Mouse (Mus musculus): ENCODE results near the gene Ms4a12. TPM values are rescaled to one million over a fixed set of nuclear protein-coding genes. Genes with fewer than 3 reads are reported as not detected.

The Ms4a12 gene
- polyA plus RNA-seq, 1 experiment, result not detected

GRCm38 (mm10) chr19:11261522-11261921 is 29.3 kb upstream of the Ms4a12 start:
- Histone ChIP-seq H3K4me1 (ENCODE audit: control insufficient read depth, insufficient read depth, low read length) (no peaks in the 10 kb centered on the region), H3K36me3 (ENCODE audit: control insufficient read depth, insufficient read depth, low read length) (no peaks in the 10 kb centered on the region), H3K4me3 (ENCODE audit: insufficient read depth, low read depth, low read length) (no peak overlapping the region), H3K27ac (ENCODE audit: insufficient read depth, low read depth, low read length) (no peak overlapping the region), H3K27me3 (replicated peaks; ENCODE audit: control insufficient read depth, insufficient read depth, low read length) (no peaks in the 10 kb centered on the region; the same call in 1 of the 2 replicates)
- whole genome bisulfite sequencing, result 78% methylated on average over 2 of the region's 2 CpGs
- no peak for TF ChIP-seq POLR2A (IDR thresholded peaks at IDR 0.05; ENCODE audit: low read depth, low read length)
- no peak for TF ChIP-seq CTCF (conservative IDR thresholded peaks at IDR 0.05; ENCODE audit: insufficient read depth, insufficient read length, low read depth, low read length)
- DNase-seq, result no peak

GRCm38 (mm10) chr19:11244230-11244629 is 12.0 kb upstream of the Ms4a12 start:
- Histone ChIP-seq H3K36me3 (ENCODE audit: control insufficient read depth, insufficient read depth, low read length) (no peaks in the 10 kb centered on the region), H3K4me3 (ENCODE audit: insufficient read depth, low read depth, low read length) (no peak overlapping the region), H3K27me3 (replicated peaks; ENCODE audit: control insufficient read depth, insufficient read depth, low read length) (no peaks in the 10 kb centered on the region), H3K27ac (ENCODE audit: insufficient read depth, low read depth, low read length) (no peak overlapping the region), H3K4me1 (ENCODE audit: control insufficient read depth, insufficient read depth, low read length) (no peaks in the 10 kb centered on the region)
- DNase-seq, result peak; percentile 8
- TF ChIP-seq CTCF (conservative IDR thresholded peaks at IDR 0.05; ENCODE audit: insufficient read depth, insufficient read length, low read depth, low read length) (no peak), POLR2A (IDR thresholded peaks at IDR 0.05; ENCODE audit: low read depth, low read length) (no peak)

GRCm38 (mm10) chr19:11242560-11242959 is 10.3 kb upstream of the Ms4a12 start:
- H3K27me3 ChIP-seq (replicated peaks; ENCODE audit: control insufficient read depth, insufficient read depth, low read length), result no peaks in the 10 kb centered on the region
- no peaks in the 10 kb centered on the region for H3K4me1 ChIP-seq (ENCODE audit: control insufficient read depth, insufficient read depth, low read length)
- DNase-seq, result no peak
- H3K27ac ChIP-seq (ENCODE audit: insufficient read depth, low read depth, low read length), result no peak overlapping the region
- 60% methylated on average over 5 of the region's 5 CpGs for WGBS
- H3K36me3 ChIP-seq (ENCODE audit: control insufficient read depth, insufficient read depth, low read length), result no peaks in the 10 kb centered on the region
- TF ChIP-seq POLR2A (IDR thresholded peaks at IDR 0.05; ENCODE audit: low read depth, low read length), result no peak
- H3K4me3 ChIP-seq (ENCODE audit: insufficient read depth, low read depth, low read length), result no peak overlapping the region

- no peak for DNase-seq
- no peak for TF ChIP-seq POLR2A (IDR thresholded peaks at IDR 0.05; ENCODE audit: low read depth, low read length)
- no peak for TF ChIP-seq CTCF (conservative IDR thresholded peaks at IDR 0.05; ENCODE audit: insufficient read depth, insufficient read length, low read depth, low read length)
- H3K27me3 ChIP-seq (replicated peaks; ENCODE audit: control insufficient read depth, insufficient read depth, low read length), result no peaks in the 10 kb centered on the region
- H3K27ac ChIP-seq (ENCODE audit: insufficient read depth, low read depth, low read length), result no peak overlapping the region
- no peaks in the 10 kb centered on the region for H3K4me1 ChIP-seq (ENCODE audit: control insufficient read depth, insufficient read depth, low read length)
- H3K36me3 ChIP-seq (ENCODE audit: control insufficient read depth, insufficient read depth, low read length), result no peaks in the 10 kb centered on the region
- H3K4me3 ChIP-seq (ENCODE audit: insufficient read depth, low read depth, low read length), result no peak overlapping the region
Observed at GRCm38 (mm10) chr19:11235820-11236219, 3.6 kb upstream of the Ms4a12 start.

GRCm38 (mm10) chr19:11234921-11235735 is 2.9 kb upstream of the Ms4a12 start:
- no peak overlapping the region for H3K4me3 ChIP-seq (ENCODE audit: insufficient read depth, low read depth, low read length)
- 65% methylated on average over 5 of the region's 5 CpGs for WGBS
- TF ChIP-seq POLR2A (IDR thresholded peaks at IDR 0.05; ENCODE audit: low read depth, low read length), result no peak
- TF ChIP-seq CTCF (conservative IDR thresholded peaks at IDR 0.05; ENCODE audit: insufficient read depth, insufficient read length, low read depth, low read length), result no peak
- no peak for DNase-seq
- no peaks in the 10 kb centered on the region for H3K27me3 ChIP-seq (replicated peaks; ENCODE audit: control insufficient read depth, insufficient read depth, low read length)
- H3K4me1 ChIP-seq (ENCODE audit: control insufficient read depth, insufficient read depth, low read length), result no peaks in the 10 kb centered on the region
- no peak overlapping the region for H3K27ac ChIP-seq (ENCODE audit: insufficient read depth, low read depth, low read length)
- no peaks in the 10 kb centered on the region for H3K36me3 ChIP-seq (ENCODE audit: control insufficient read depth, insufficient read depth, low read length)

GRCm38 (mm10) chr19:11234244-11234643 is 2.0 kb upstream of the Ms4a12 start:
- TF ChIP-seq POLR2A (IDR thresholded peaks at IDR 0.05; ENCODE audit: low read depth, low read length) (no peak), CTCF (conservative IDR thresholded peaks at IDR 0.05; ENCODE audit: insufficient read depth, insufficient read length, low read depth, low read length) (no peak)
- Histone ChIP-seq H3K4me1 (ENCODE audit: control insufficient read depth, insufficient read depth, low read length) (no peaks in the 10 kb centered on the region), H3K27me3 (replicated peaks; ENCODE audit: control insufficient read depth, insufficient read depth, low read length) (no peaks in the 10 kb centered on the region), H3K4me3 (ENCODE audit: insufficient read depth, low read depth, low read length) (no peak overlapping the region), H3K27ac (ENCODE audit: insufficient read depth, low read depth, low read length) (no peak overlapping the region), H3K36me3 (ENCODE audit: control insufficient read depth, insufficient read depth, low read length) (no peaks in the 10 kb centered on the region)
- no peak for DNase-seq
- 62% methylated on average over 5 of the region's 5 CpGs for WGBS

GRCm38 (mm10) chr19:11196546-11196945 is 35.7 kb downstream of the Ms4a12 start, which contains the start of gene Ms4a13:
Gene Ms4a13 (minus strand): TSS chr19:11196737.
- Histone ChIP-seq H3K27me3 (replicated peaks; ENCODE audit: control insufficient read depth, insufficient read depth, low read length) (no peaks in the 10 kb centered on the region), H3K4me1 (ENCODE audit: control insufficient read depth, insufficient read depth, low read length) (no peaks in the 10 kb centered on the region), H3K36me3 (ENCODE audit: control insufficient read depth, insufficient read depth, low read length) (no peaks in the 10 kb centered on the region), H3K4me3 (ENCODE audit: insufficient read depth, low read depth, low read length) (no peak within 1 kb of the TSS), H3K27ac (ENCODE audit: insufficient read depth, low read depth, low read length) (no peak within 1 kb of the TSS)
- no peak for DNase-seq
- TF ChIP-seq POLR2A (IDR thresholded peaks at IDR 0.05; ENCODE audit: low read depth, low read length) (no peak), CTCF (conservative IDR thresholded peaks at IDR 0.05; ENCODE audit: insufficient read depth, insufficient read length, low read depth, low read length) (no peak)
- WGBS, result 63% methylated on average over 12 of the region's 12 CpGs

Measured in kidney, adult 2 months (tissue).